Mouse (Mus musculus): Measurements from ENCODE around the gene Cmss1. TPM values are rescaled to one million over a fixed set of nuclear protein-coding genes. Genes with fewer than 3 reads are reported as not detected.

The Cmss1 gene
- total RNA-seq, 2 experiments from 2014 or later: 15.0 to 16.9 TPM

GRCm38 (mm10) chr16:57479776-57480175, 126.9 kb downstream of the Cmss1 start:
- DNase-seq (ENCODE audit: low spot score in 2 of 2): no peak

GRCm38 (mm10) chr16:57478451-57478850, 128.2 kb downstream of the Cmss1 start:
- DNase-seq (ENCODE audit: low spot score in 2 of 2): no peak

GRCm38 (mm10) chr16:57473415-57474085, 133.1 kb downstream of the Cmss1 start:
- DNase-seq (ENCODE audit: low spot score in 2 of 2): no peak

GRCm38 (mm10) chr16:57471071-57471470, 135.6 kb downstream of the Cmss1 start:
- no peak for DNase-seq (ENCODE audit: low spot score in 2 of 2)

GRCm38 (mm10) chr16:57470286-57470830, 136.3 kb downstream of the Cmss1 start:
- no peak for DNase-seq (ENCODE audit: low spot score in 2 of 2)

- DNase-seq (ENCODE audit: low spot score in 2 of 2): no peak
Measured at GRCm38 (mm10) chr16:57469869-57470268, 136.8 kb downstream of the Cmss1 start.

- no peak for DNase-seq (ENCODE audit: low spot score in 2 of 2)
Measured at GRCm38 (mm10) chr16:57469301-57469700, 137.4 kb downstream of the Cmss1 start.

GRCm38 (mm10) chr16:57465386-57465913, 141.2 kb downstream of the Cmss1 start:
- DNase-seq (ENCODE audit: low spot score in 2 of 2): no peak

GRCm38 (mm10) chr16:57456003-57456402, 150.7 kb downstream of the Cmss1 start:
- DNase-seq (ENCODE audit: low spot score in 2 of 2): no peak

- DNase-seq (ENCODE audit: low spot score in 2 of 2): no peak
Measured at GRCm38 (mm10) chr16:57455573-57455972, 151.1 kb downstream of the Cmss1 start.

- no peak for DNase-seq (ENCODE audit: low spot score in 2 of 2)
Measured at GRCm38 (mm10) chr16:57454106-57454763, 152.4 kb downstream of the Cmss1 start.

- DNase-seq (ENCODE audit: low spot score in 2 of 2): no peak
Measured at GRCm38 (mm10) chr16:57453009-57453408, 153.7 kb downstream of the Cmss1 start.

- DNase-seq (ENCODE audit: low spot score in 2 of 2): no peak
Measured at GRCm38 (mm10) chr16:57445096-57446094, 161.3 kb downstream of the Cmss1 start.

GRCm38 (mm10) chr16:57440706-57441437, 165.8 kb downstream of the Cmss1 start:
- DNase-seq (ENCODE audit: low spot score in 2 of 2): no peak

- no peak for DNase-seq (ENCODE audit: low spot score in 2 of 2)
Measured at GRCm38 (mm10) chr16:57439206-57439605, 167.5 kb downstream of the Cmss1 start.

GRCm38 (mm10) chr16:57438288-57438685, 168.4 kb downstream of the Cmss1 start:
- DNase-seq (ENCODE audit: low spot score in 2 of 2): no peak

- no peak for DNase-seq (ENCODE audit: low spot score in 2 of 2)
Measured at GRCm38 (mm10) chr16:57437523-57438287, 169.0 kb downstream of the Cmss1 start.

- no peak for DNase-seq (ENCODE audit: low spot score in 2 of 2)
Measured at GRCm38 (mm10) chr16:57434640-57435039, 172.0 kb downstream of the Cmss1 start.

- no peak for DNase-seq (ENCODE audit: low spot score in 2 of 2)
Measured at GRCm38 (mm10) chr16:57433671-57434070, 173.0 kb downstream of the Cmss1 start.
